Mouse (Mus musculus) liver, postnatal 0 days (tissue): ENCODE measurements around the gene Hdac10. TPM values are rescaled to one million over a fixed set of nuclear protein-coding genes. Genes with fewer than 3 reads are reported as not detected.
A peak's percentile ranks its signal among the peaks of the same experiment; 100 is the strongest.

ENCODE experiments used
- ATAC-seq: fragments of 200-750 bp; cut with Nextera tagmentation; 2 replicates; pipeline ENCODE4 v1.8.0; 2017; ENCODE audit warnings: mild to moderate bottlenecking, moderate library complexity
- DNase-seq: peaks from one replicate; pipeline ENCODE4 v3.0.0-alpha.2; 2016
- H3K27ac ChIP-seq: fragments of 300-500 bp; sonication (generic); 2 replicates; pipeline ENCODE4 v1.5.1; 2014; ENCODE audit warnings: antibody characterized with exemption, moderate library complexity, mild to moderate bottlenecking, low read depth
- H3K27me3 ChIP-seq: fragments of 300-500 bp; sonication (generic); 2 replicates; pipeline ENCODE4 v1.6.1; 2014; ENCODE audit warnings: low read length, control low read depth, mixed read lengths; ENCODE audit not compliant: insufficient read depth
- H3K36me3 ChIP-seq: fragments of 300-500 bp; sonication (generic); replicated peaks from 2 replicates; pipeline ENCODE4 v1.6.1; 2014; ENCODE audit warnings: mild to moderate bottlenecking, control low read depth, low read length, moderate library complexity, mixed read lengths; ENCODE audit not compliant: insufficient read depth
- H3K4me1 ChIP-seq: fragments of 300-500 bp; sonication (generic); 2 replicates; pipeline ENCODE4 v1.6.1; 2014; ENCODE audit warnings: antibody characterized with exemption, mild to moderate bottlenecking, control low read depth; ENCODE audit not compliant: insufficient read depth
- H3K4me2 ChIP-seq: fragments of 300-500 bp; sonication (generic); 2 replicates; pipeline ENCODE4 v1.6.1; 2014; ENCODE audit warnings: low read depth, mild to moderate bottlenecking, low read length, moderate library complexity, mixed read lengths
- H3K4me3 ChIP-seq: fragments of 300-500 bp; sonication (generic); 2 replicates; pipeline ENCODE4 v1.5.1; 2014; ENCODE audit warnings: low read depth, low read length
- H3K9ac ChIP-seq: fragments of 300-500 bp; sonication (generic); replicated peaks from 2 replicates; pipeline ENCODE4 v1.6.1; 2014; ENCODE audit warnings: mild to moderate bottlenecking, moderate library complexity
- H3K9me3 ChIP-seq: fragments of 300-500 bp; sonication (generic); 2 replicates; pipeline ENCODE4 v1.6.1; 2016; ENCODE audit warnings: mild to moderate bottlenecking, control low read depth, low read length, mixed read lengths
- CTCF ChIP-seq: sonication (generic); IDR thresholded peaks from 2 replicates; pipeline ENCODE4 v1.5.1; 2016; ENCODE audit warnings: antibody characterized with exemption, low read depth
- EP300 ChIP-seq: IDR thresholded peaks from 2 replicates; pipeline ENCODE4 v1.6.1; 2016; ENCODE audit warnings: antibody characterized with exemption, low read depth, mild to moderate bottlenecking
- WGBS: fragments of 180-500 bp; shearing (Covaris S2); extraction: QIAGEN DNeasy Blood & Tissue Kit; methylation state at CpG from one replicate; pipeline ENCODE4 v1.1.7; 2014; ENCODE audit not compliant: insufficient replicate concordance; 5-methylcytosine and 5-hydroxymethylcytosine counted together
- polyA plus RNA-seq: library from polyadenylated mRNA; unstranded; fragments of >200 nt; fragmentation: Nextera tagmentation; extraction: Ambion mirVana; gene quantifications from 2 replicates; pipeline ENCODE4 v1.2.1, GENCODE M21; 2015

The Hdac10 gene
- polyA plus RNA-seq, 1 experiment from 2014 or later, result 6.3 TPM

GRCm38 (mm10) chr15:89104425-89104824 lies 24.1 kb downstream of the Hdac10 start:
- no peaks in the 10 kb centered on the region for H3K4me1 ChIP-seq
- H3K27me3 ChIP-seq, result no peaks in the 10 kb centered on the region
- H3K4me3 ChIP-seq, result no peak overlapping the region
- H3K9ac ChIP-seq, result no peak overlapping the region
- peaks cover 86% of the 10 kb centered on the region for H3K36me3 ChIP-seq
- no peaks in the 10 kb centered on the region for H3K9me3 ChIP-seq
- H3K4me2 ChIP-seq, result no peak overlapping the region
- no peak for TF ChIP-seq EP300
- no peak for TF ChIP-seq CTCF
- ATAC-seq (no peak), DNase-seq (no peak)
- 91% methylated on average over 8 of the region's 8 CpGs for WGBS
- no peak overlapping the region for H3K27ac ChIP-seq

GRCm38 (mm10) chr15:89103921-89104320 lies 24.6 kb downstream of the Hdac10 start:
- Histone ChIP-seq H3K9ac (no peak overlapping the region), H3K27me3 (no peaks in the 10 kb centered on the region), H3K27ac (no peak overlapping the region), H3K4me3 (no peak overlapping the region), H3K9me3 (no peaks in the 10 kb centered on the region), H3K4me2 (no peak overlapping the region), H3K36me3 (peaks cover 88% of the 10 kb centered on the region), H3K4me1 (no peaks in the 10 kb centered on the region)
- TF ChIP-seq EP300, result no peak
- no peak for ATAC-seq
- 86% methylated on average over 10 of the region's 10 CpGs for WGBS
- DNase-seq, result no peak

DNA sequence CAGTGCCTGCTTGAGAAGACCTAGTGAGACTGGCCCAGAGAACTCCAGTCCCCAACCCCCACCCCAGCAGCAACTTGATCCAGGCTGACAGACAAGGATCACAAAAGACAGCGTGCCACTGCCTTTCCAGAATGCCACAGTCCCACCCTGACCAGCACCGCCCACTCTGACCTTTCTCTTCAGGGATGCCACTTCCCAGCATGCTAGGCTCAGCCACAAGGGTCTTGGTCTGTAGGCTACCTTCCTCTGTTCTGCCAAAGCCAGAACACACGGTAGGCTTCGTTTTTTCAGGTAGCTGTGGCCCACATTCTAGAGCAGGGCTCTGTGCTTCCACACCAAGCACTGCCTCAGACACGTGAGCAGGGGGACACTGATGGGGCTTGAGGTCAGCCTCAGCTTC lies 25.9 kb downstream of the Hdac10 start:
- Histone ChIP-seq H3K4me1 (no peaks in the 10 kb centered on the region), H3K4me2 (no peak overlapping the region), H3K9me3 (no peaks in the 10 kb centered on the region), H3K27me3 (no peaks in the 10 kb centered on the region), H3K36me3 (peaks cover 86% of the 10 kb centered on the region), H3K4me3 (no peak overlapping the region), H3K27ac (no peak overlapping the region), H3K9ac (no peak overlapping the region)
- ATAC-seq, result no peak
- 75% methylated on average over 5 of the region's 5 CpGs for WGBS
- TF ChIP-seq CTCF (no peak), EP300 (no peak)
- no peak for DNase-seq

- WGBS, result 90% methylated on average over 12 of the region's 12 CpGs
- Histone ChIP-seq H3K9me3 (no peaks in the 10 kb centered on the region), H3K9ac (no peak overlapping the region), H3K4me3 (no peak overlapping the region), H3K36me3 (peaks cover 89% of the 10 kb centered on the region), H3K4me1 (no peaks in the 10 kb centered on the region), H3K4me2 (no peak overlapping the region), H3K27ac (no peak overlapping the region), H3K27me3 (no peaks in the 10 kb centered on the region)
- TF ChIP-seq CTCF (no peak), EP300 (no peak)
- ATAC-seq, result peak; percentile 16
- no peak for DNase-seq
These were observed 27.7 kb downstream of the Hdac10 start for GRCm38 (mm10) chr15:89100823-89101222.

GRCm38 (mm10) chr15:89098616-89099015 lies 29.9 kb downstream of the Hdac10 start:
- Histone ChIP-seq H3K4me3 (no peak overlapping the region), H3K4me2 (no peak overlapping the region), H3K9ac (no peak overlapping the region), H3K9me3 (no peaks in the 10 kb centered on the region), H3K4me1 (no peaks in the 10 kb centered on the region), H3K36me3 (peaks cover 92% of the 10 kb centered on the region), H3K27me3 (no peaks in the 10 kb centered on the region), H3K27ac (0 out of 2 replicates have a peak overlapping the region, but pooled peaks have one; percentile 22)
- ATAC-seq, result no peak
- WGBS, result 84% methylated on average over 7 of the region's 7 CpGs
- no peak for DNase-seq
- no peak for TF ChIP-seq EP300
- TF ChIP-seq CTCF, result no peak

GRCm38 (mm10) chr15:89097450-89097849 lies 31.1 kb downstream of the Hdac10 start:
- WGBS, result 90% methylated on average over 5 of the region's 5 CpGs
- Histone ChIP-seq H3K9ac (no peak overlapping the region), H3K4me3 (no peak overlapping the region), H3K4me1 (no peaks in the 10 kb centered on the region), H3K27me3 (no peaks in the 10 kb centered on the region), H3K36me3 (peaks cover 89% of the 10 kb centered on the region), H3K9me3 (no peaks in the 10 kb centered on the region), H3K27ac (no peak overlapping the region), H3K4me2 (no peak overlapping the region)
- TF ChIP-seq CTCF (no peak), EP300 (no peak)
- DNase-seq, result no peak
- ATAC-seq, result no peak

- Histone ChIP-seq H3K9me3 (no peaks in the 10 kb centered on the region), H3K27me3 (no peaks in the 10 kb centered on the region), H3K4me2 (no peak overlapping the region), H3K9ac (no peak overlapping the region), H3K4me1 (peaks cover 30% of the 10 kb centered on the region), H3K36me3 (peaks cover 42% of the 10 kb centered on the region), H3K4me3 (no peak overlapping the region), H3K27ac (no peak overlapping the region)
- 85% methylated on average over 5 of the region's 5 CpGs for WGBS
- no peak for ATAC-seq
- TF ChIP-seq CTCF (no peak), EP300 (no peak)
- no peak for DNase-seq
These were observed 36.3 kb downstream of the Hdac10 start for GRCm38 (mm10) chr15:89092181-89092580.
